Mouse (Mus musculus) kidney, adult 2 months (tissue): ENCODE measurements around the gene Lactb. TPM values are rescaled to one million over a fixed set of nuclear protein-coding genes. Genes with fewer than 3 reads are reported as not detected.
A peak's percentile ranks its signal among the peaks of the same experiment; 100 is the strongest.

Experiments used
- DNase-seq: peaks from one replicate; pipeline ENCODE4 v3.0.0; 2021
- H3K27ac ChIP-seq: fragments of 200-500 bp; 2 replicates; pipeline ENCODE4 v1.5.1; 2012; ENCODE audit warnings: low read depth, low read length, control low read depth, inconsistent platforms; ENCODE audit not compliant: insufficient read depth
- H3K27me3 ChIP-seq: fragments of 200-500 bp; replicated peaks from 2 replicates; pipeline ENCODE4 v1.6.1; 2012; ENCODE audit warnings: mild to moderate bottlenecking, moderate library complexity, low read length, inconsistent platforms; ENCODE audit not compliant: control insufficient read depth, insufficient read depth
- H3K36me3 ChIP-seq: fragments of 200-500 bp; 2 replicates; pipeline ENCODE4 v1.6.1; 2012; ENCODE audit warnings: mild to moderate bottlenecking, moderate library complexity, low read length, inconsistent platforms; ENCODE audit not compliant: control insufficient read depth, insufficient read depth
- H3K4me1 ChIP-seq: fragments of 200-500 bp; 2 replicates; pipeline ENCODE4 v1.6.1; 2011; ENCODE audit warnings: low read length; ENCODE audit not compliant: control insufficient read depth, insufficient read depth
- H3K4me3 ChIP-seq: fragments of 200-500 bp; 2 replicates; pipeline ENCODE4 v1.5.1; 2011; ENCODE audit warnings: mild to moderate bottlenecking, low read depth, low read length, control low read depth; ENCODE audit not compliant: insufficient read depth
- CTCF ChIP-seq: fragments of 200-500 bp; conservative IDR thresholded peaks from 2 replicates; pipeline ENCODE4 v1.5.1; 2011; ENCODE audit warnings: low read depth, mild to moderate bottlenecking, control low read depth, low read length, moderate library complexity, mixed read lengths; ENCODE audit not compliant: insufficient read depth, insufficient read length
- POLR2A ChIP-seq: fragments of 200-500 bp; IDR thresholded peaks from one replicate; pipeline ENCODE4 v1.6.1; 2011; ENCODE audit warnings: low read depth, low read length, control low read depth
- WGBS: fragments of 180-500 bp; shearing (Covaris S2); methylation state at CpG from one replicate; pipeline ENCODE4 v1.1.7; 2018; 5-methylcytosine and 5-hydroxymethylcytosine counted together
- polyA plus RNA-seq: library from polyadenylated mRNA; depleted of rRNA; stranded (reverse); fragments of >200 nt; gene quantifications from 2 replicates; pipeline ENCODE4 v1.2.3, GENCODE M21; 2012

Lactb gene
- polyA plus RNA-seq, 1 experiment, result 24.3 TPM

- peaks cover 3% of the 10 kb centered on the region; the same call in 1 of the 2 replicates for H3K4me1 ChIP-seq
- no peak overlapping the region for H3K4me3 ChIP-seq
- no peak overlapping the region for H3K27ac ChIP-seq
- 85% methylated on average over 11 of the region's 11 CpGs for WGBS
- no peak for DNase-seq
- H3K36me3 ChIP-seq, result no peaks in the 10 kb centered on the region
- no peaks in the 10 kb centered on the region for H3K27me3 ChIP-seq
- TF ChIP-seq CTCF (no peak), POLR2A (no peak)
Measured at GRCm38 (mm10) chr9:67005161-67005742, 30.0 kb upstream of the Lactb start.

GRCm38 (mm10) chr9:67003656-67004055 is 28.4 kb upstream of the Lactb start:
- no peak overlapping the region for H3K4me3 ChIP-seq
- H3K27ac ChIP-seq, result no peak overlapping the region
- 62% methylated on average over 4 of the region's 4 CpGs for WGBS
- no peak for TF ChIP-seq POLR2A
- TF ChIP-seq CTCF, result no peak
- H3K27me3 ChIP-seq, result no peaks in the 10 kb centered on the region
- DNase-seq, result peak; percentile 29
- H3K36me3 ChIP-seq, result no peaks in the 10 kb centered on the region
- H3K4me1 ChIP-seq, result peaks cover 3% of the 10 kb centered on the region; the same call in 1 of the 2 replicates

DNA sequence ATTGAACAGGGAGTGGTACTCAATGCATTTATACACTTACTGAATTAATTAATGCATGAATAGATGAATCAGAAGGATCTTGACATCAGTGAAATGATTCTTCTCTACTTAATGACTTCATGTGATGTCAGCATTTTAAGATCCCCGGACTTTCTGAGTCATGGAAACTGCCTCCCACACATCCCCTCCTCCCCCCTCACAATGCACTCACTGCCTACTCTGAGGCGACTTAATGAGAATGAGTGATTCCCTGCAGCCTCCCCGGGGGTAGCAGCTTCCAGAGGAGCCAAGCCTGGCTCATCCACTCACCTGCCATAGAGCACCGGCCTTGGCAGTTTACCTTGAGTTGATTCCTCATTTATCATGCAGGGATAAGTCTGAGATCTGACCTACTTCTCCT is 27.9 kb upstream of the Lactb start:
- WGBS, result 39% methylated on average over 4 of the region's 4 CpGs
- TF ChIP-seq POLR2A (no peak), CTCF (no peak)
- DNase-seq, result no peak

DNA sequence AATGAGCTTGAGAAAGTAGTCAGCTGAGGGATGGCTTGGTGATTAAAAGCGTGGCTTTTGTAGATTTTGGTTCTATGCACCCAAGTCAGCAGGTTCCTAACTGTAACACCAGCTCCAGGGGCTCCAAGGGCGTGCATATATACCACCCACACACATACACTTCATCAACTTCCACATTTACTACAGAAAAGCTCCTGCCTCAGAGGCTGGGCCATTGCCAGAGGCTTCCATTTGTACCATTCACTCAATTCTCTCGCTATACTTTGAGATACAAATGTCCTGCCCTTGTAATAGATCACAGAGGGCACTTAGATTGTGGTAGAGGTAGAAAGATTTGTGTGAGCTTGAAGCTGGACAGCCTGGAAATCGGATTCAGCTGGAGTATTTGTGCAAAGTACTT is 26.2 kb upstream of the Lactb start:
- Histone ChIP-seq H3K4me1 (peaks cover 3% of the 10 kb centered on the region; the same call in 1 of the 2 replicates), H3K27ac (no peak overlapping the region), H3K36me3 (no peaks in the 10 kb centered on the region), H3K27me3 (no peaks in the 10 kb centered on the region), H3K4me3 (no peak overlapping the region)
- WGBS, result 73% methylated on average over 4 of the region's 4 CpGs
- TF ChIP-seq POLR2A (no peak), CTCF (no peak)
- no peak for DNase-seq

More for the DNA sequence above, 27.9 kb upstream of the Lactb start:
- no peak overlapping the region for H3K4me3 ChIP-seq
- H3K27me3 ChIP-seq, result no peaks in the 10 kb centered on the region
- peaks cover 3% of the 10 kb centered on the region; the same call in 1 of the 2 replicates for H3K4me1 ChIP-seq
- no peak overlapping the region for H3K27ac ChIP-seq
- H3K36me3 ChIP-seq, result no peaks in the 10 kb centered on the region

DNA sequence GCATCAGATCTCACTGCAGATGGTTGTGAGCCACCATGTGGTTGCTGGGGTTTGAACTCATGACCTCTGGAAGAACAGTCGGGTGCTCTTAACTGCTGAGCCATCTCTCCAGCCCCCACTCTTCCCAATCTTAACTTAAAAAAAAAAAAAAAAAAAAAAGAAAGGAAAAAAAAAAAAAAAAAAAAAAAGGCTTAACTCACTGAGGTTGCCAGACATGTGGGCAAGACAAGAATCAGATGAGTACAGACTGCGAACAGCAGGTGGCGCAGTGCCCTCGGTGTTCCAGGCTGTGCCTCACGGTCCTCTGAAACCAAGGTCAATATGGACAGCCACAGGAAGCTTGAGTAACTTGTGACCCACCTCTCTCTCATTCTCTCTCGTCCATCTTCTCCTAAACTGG is 25.8 kb upstream of the Lactb start:
- peak; percentile 90 for DNase-seq
- H3K27ac ChIP-seq, result no peak overlapping the region
- no peaks in the 10 kb centered on the region for H3K27me3 ChIP-seq
- WGBS, result 2% methylated on average over 6 of the region's 6 CpGs
- no peak overlapping the region for H3K4me3 ChIP-seq
- H3K4me1 ChIP-seq, result peaks cover 3% of the 10 kb centered on the region; the same call in 1 of the 2 replicates
- TF ChIP-seq CTCF, result peak; percentile 93
- no peak for TF ChIP-seq POLR2A
- no peaks in the 10 kb centered on the region for H3K36me3 ChIP-seq

GRCm38 (mm10) chr9:66999698-67000097 is 24.4 kb upstream of the Lactb start:
- TF ChIP-seq POLR2A (no peak), CTCF (no peak)
- no peaks in the 10 kb centered on the region for H3K36me3 ChIP-seq
- H3K27ac ChIP-seq, result no peak overlapping the region
- H3K4me1 ChIP-seq, result peaks cover 3% of the 10 kb centered on the region; the same call in 1 of the 2 replicates
- no peak overlapping the region for H3K4me3 ChIP-seq
- WGBS, result 90% methylated on average over 8 of the region's 8 CpGs
- no peaks in the 10 kb centered on the region for H3K27me3 ChIP-seq
- DNase-seq, result no peak

DNA sequence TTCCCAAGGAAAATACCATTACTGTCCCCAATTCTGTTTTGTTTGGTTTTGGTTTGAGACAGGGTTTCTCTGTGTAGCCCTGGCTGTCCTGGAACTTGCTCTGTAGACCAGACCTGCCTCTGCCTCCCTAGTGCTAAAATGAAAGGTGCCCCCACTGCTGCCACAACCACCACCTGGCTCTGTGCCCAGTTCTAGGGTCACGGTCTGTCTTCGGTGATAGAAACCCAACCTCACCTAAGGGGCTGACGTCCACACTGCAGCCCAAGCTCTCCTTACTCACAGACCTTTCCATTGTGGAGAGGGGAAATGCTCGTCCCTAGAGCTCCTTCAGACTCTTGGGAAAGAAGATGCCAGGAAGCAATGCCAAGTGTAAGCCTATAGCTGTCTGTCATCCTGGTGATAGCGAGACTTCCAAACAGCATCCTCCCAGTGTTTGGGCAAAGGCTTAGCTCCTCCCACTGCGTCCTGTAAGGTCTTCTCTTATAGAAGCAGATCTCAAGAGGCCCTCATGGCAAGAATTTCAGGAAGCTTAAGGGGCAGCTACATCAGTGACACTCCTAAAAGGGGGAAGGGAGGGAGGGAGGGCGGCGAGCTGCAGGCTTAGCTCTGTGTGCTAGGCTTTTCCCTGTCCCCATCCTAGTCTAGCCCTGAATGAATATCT is 16.6 kb upstream of the Lactb start:
- no peak overlapping the region for H3K27ac ChIP-seq
- 80% methylated on average over 8 of the region's 8 CpGs for WGBS
- TF ChIP-seq CTCF, result no peak
- TF ChIP-seq POLR2A, result no peak

More for the DNA sequence above, 16.6 kb upstream of the Lactb start:
- Histone ChIP-seq H3K4me3 (no peak overlapping the region), H3K27me3 (no peaks in the 10 kb centered on the region), H3K36me3 (no peaks in the 10 kb centered on the region), H3K4me1 (peaks cover 13% of the 10 kb centered on the region)
- DNase-seq, result no peak
